Mouse (Mus musculus): ENCODE results near the gene Kcnip2. TPM values are rescaled to one million over a fixed set of nuclear protein-coding genes. Genes with fewer than 3 reads are reported as not detected.

Kcnip2 gene
- polyA plus RNA-seq, 1 experiment from 2014 or later: 3.0 TPM

DNA sequence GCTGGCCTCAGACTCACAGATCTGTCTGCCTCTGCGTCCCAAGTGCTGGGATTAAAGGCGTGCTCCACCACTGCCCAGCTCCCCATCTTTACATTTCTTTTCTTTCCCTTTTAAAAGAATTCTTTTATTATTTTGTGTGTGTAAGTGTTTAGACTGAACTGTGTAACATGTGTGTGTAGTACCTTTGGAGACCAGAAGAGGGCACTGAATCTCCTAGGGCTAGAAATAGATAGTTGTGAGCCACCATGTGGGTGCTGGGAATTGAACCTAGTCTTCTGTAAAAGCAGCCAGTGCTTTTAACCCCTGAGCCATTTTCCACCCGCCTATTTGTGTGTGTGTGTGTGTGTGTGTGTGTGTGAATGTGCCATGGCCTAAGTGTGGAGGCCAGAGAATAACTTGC is 11.9 kb upstream of the Kcnip2 start:
- no peak overlapping the region for H3K4me3 ChIP-seq (replicated peaks)
- WGBS: 93% methylated on average over 3 of the region's 3 CpGs
- H3K9me3 ChIP-seq: no peaks in the 10 kb centered on the region
- H3K4me2 ChIP-seq (replicated peaks): no peak overlapping the region
- no peaks in the 10 kb centered on the region for H3K4me1 ChIP-seq (replicated peaks)
- no peak for ATAC-seq
- H3K9ac ChIP-seq (replicated peaks): no peak overlapping the region
- 0 out of 2 replicates have a peak, but pooled peaks cover 3% of the 10 kb centered on the region for H3K36me3 ChIP-seq
- H3K27me3 ChIP-seq: no peaks in the 10 kb centered on the region
- no peak overlapping the region for H3K27ac ChIP-seq

DNA sequence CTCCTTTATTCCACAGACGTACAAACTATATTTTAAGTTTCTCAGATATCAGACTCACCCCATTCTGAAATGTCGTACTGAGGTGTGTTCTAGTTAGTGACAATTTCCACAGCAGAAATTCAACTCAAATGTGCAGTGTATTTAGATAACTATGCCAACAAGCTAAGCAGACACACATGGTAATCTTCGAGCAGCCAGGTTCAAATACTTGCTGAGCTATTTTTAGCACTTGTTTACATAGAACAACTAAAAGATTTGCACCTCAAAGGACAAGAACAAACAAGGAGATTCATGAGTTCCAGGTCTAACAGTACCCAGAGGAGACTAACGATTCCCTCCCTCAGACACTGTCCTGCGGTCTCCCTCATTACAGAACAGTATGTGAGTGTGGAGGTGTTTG is 11.3 kb upstream of the Kcnip2 start:
- ATAC-seq: no peak
- Histone ChIP-seq H3K36me3 (0 out of 2 replicates have a peak, but pooled peaks cover 3% of the 10 kb centered on the region), H3K4me2 (replicated peaks) (no peak overlapping the region), H3K9ac (replicated peaks) (no peak overlapping the region), H3K4me3 (replicated peaks) (no peak overlapping the region), H3K9me3 (no peaks in the 10 kb centered on the region), H3K27me3 (no peaks in the 10 kb centered on the region), H3K4me1 (replicated peaks) (no peaks in the 10 kb centered on the region), H3K27ac (no peak overlapping the region)
- WGBS: 89% methylated on average over 5 of the region's 5 CpGs

DNA sequence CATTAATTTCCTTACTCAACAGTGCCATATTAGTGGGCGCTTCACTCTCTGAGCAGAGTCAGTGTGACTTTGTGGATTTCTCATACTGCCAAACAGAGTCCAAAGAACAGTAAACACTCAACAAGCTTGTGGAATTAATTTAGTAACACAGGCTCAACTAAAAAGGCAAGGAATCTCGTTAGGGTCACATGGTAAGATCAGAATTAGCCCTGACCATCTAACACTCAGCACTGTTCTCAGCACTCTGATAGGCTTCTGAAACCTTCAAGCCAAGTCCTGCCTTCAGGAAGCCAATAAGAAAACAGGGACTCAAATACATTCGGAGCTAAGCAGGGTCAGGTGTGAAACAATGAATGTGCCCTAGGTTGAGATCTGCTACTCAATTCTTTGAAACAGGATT is 10.3 kb upstream of the Kcnip2 start:
- 0 out of 2 replicates have a peak, but pooled peaks cover 3% of the 10 kb centered on the region for H3K4me1 ChIP-seq (replicated peaks)
- 86% methylated on average over 3 of the region's 3 CpGs for WGBS
- H3K27ac ChIP-seq: no peak overlapping the region
- no peaks in the 10 kb centered on the region for H3K27me3 ChIP-seq
- 0 out of 2 replicates have a peak, but pooled peaks cover 3% of the 10 kb centered on the region for H3K36me3 ChIP-seq
- H3K9ac ChIP-seq (replicated peaks): no peak overlapping the region
- no peaks in the 10 kb centered on the region for H3K9me3 ChIP-seq
- H3K4me2 ChIP-seq (replicated peaks): no peak overlapping the region
- H3K4me3 ChIP-seq (replicated peaks): no peak overlapping the region
- no peak for ATAC-seq

DNA sequence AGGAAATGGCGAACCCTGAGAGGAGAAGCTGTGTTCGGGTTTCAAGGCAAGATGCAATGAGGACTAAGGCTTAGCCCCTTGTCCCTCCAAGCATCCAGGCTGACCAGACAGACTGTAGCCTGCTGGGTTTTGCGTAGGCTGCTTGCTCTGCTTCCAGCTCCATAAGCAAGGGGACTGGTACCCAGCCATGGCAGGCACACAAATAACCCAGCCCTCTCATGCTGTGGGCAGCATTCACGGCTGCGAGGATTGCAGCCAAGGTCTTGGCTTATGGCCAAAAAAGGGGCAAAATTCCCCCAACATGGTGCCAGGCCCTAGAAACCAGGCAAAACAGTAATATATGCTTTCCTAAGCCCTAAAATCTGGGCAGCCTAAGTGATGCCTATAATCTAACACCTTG is 6.0 kb upstream of the Kcnip2 start:
- ATAC-seq: no peak
- 69% methylated on average over 5 of the region's 5 CpGs for WGBS
- Histone ChIP-seq H3K9me3 (no peaks in the 10 kb centered on the region), H3K27ac (no peak overlapping the region), H3K4me2 (replicated peaks) (no peak overlapping the region), H3K4me1 (replicated peaks) (peaks cover 4% of the 10 kb centered on the region; the same call in 1 of the 2 replicates), H3K9ac (replicated peaks) (peak overlapping the region; percentile 37; the same call in 1 of the 2 replicates), H3K36me3 (peaks cover 14% of the 10 kb centered on the region), H3K4me3 (replicated peaks) (no peak overlapping the region), H3K27me3 (0 out of 2 replicates have a peak, but pooled peaks cover 5% of the 10 kb centered on the region)

DNA sequence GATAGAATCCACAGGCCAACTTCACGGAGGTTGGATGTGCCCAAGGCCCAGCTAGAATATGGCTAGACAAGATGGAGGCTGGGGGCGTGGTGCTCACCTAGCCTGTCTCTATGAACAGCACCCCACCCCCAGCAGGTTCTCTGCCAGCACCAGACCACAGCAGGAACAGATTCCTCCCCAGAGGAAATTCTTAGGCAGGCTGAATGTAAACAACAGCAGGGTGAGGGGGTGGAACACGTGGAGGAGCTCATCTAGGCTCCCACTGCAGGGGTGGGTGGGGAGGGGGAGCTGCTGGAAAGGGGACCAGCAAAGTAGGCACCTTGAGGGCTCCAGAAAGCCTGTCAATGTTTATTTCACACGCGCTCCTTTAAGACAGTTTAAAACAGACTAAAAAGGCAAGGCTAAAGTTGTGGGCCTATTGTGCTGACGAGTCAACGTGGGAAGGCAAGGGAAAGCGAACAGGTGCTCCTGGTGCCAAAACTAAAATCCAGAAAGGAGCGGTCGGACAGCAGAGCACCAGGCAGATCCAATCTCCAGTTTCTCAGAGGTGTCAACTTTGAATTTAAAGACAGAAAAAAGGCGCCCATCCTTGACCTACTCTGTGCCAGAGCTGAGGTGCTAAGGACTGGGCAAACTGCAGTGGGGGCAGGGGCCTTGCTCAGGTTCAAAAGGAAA is 2.1 kb upstream of the Kcnip2 start:
- 71% methylated on average over 11 of the region's 11 CpGs for WGBS
- peaks cover 14% of the 10 kb centered on the region for H3K36me3 ChIP-seq

DNA sequence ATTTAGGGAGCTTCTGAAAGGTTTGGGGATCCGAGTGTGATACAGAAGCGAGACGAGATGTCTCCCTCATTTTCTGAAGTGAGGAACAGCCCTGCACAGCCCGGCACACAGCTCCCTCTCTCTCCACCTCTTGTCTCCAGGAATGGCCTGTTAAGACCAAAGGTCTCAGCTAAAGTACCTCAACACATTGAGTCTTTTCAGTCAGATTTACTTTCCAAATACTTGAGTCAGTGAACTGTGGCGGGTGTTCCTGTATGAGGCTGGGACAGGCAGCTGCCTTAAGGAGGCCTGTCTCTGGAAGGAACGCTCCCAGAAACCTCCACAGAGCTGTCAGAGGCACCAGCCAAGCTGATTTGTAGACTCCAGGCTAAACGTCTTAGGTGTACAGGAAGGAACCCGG is 866 bp upstream of the Kcnip2 start:
- 10% methylated on average over 8 of the region's 8 CpGs for WGBS
- H3K4me3 ChIP-seq (replicated peaks): no peak overlapping the region
- peaks cover 20% of the 10 kb centered on the region; the same call in 1 of the 2 replicates for H3K27me3 ChIP-seq
- no peak for ATAC-seq
- H3K36me3 ChIP-seq: peaks cover 14% of the 10 kb centered on the region
- H3K9ac ChIP-seq (replicated peaks): no peak overlapping the region
- no peaks in the 10 kb centered on the region for H3K9me3 ChIP-seq
- peak overlapping the region; percentile 92 for H3K4me2 ChIP-seq (replicated peaks)
- H3K27ac ChIP-seq: no peak overlapping the region
- H3K4me1 ChIP-seq (replicated peaks): peaks cover 39% of the 10 kb centered on the region

More for the DNA sequence above, 2.1 kb upstream of the Kcnip2 start:
- H3K4me3 ChIP-seq (replicated peaks): no peak overlapping the region
- H3K4me2 ChIP-seq (replicated peaks): no peak overlapping the region
- peaks cover 20% of the 10 kb centered on the region; the same call in 1 of the 2 replicates for H3K27me3 ChIP-seq
- no peak overlapping the region for H3K9ac ChIP-seq (replicated peaks)
- no peak for ATAC-seq
- peaks cover 28% of the 10 kb centered on the region for H3K4me1 ChIP-seq (replicated peaks)
- H3K27ac ChIP-seq: no peak overlapping the region
- H3K9me3 ChIP-seq: no peaks in the 10 kb centered on the region

DNA sequence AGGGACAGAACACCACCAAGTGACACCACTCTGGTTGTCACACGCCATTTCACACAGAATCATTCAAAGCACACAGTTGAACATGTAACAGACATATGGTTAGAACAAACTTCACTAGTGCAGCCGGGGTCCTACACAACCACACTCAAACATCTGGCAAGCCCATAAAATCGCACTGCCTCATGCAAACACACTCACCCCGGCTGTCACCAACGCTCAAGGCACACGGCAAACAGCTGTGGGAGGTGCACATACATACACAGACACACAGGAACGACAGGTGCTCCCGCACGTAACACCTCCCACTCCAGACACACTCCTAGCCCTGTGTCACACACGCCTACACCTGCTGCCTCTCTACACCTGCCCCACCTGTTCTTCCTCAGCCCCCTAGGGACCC is 691 bp downstream of the Kcnip2 start:
- H3K9me3 ChIP-seq: no peaks in the 10 kb centered on the region
- H3K27me3 ChIP-seq: peaks cover 20% of the 10 kb centered on the region; the same call in 1 of the 2 replicates
- H3K27ac ChIP-seq: no peak overlapping the region
- peak overlapping the region; percentile 71 for H3K9ac ChIP-seq (replicated peaks)
- peaks cover 13% of the 10 kb centered on the region for H3K36me3 ChIP-seq
- whole genome bisulfite sequencing: 69% methylated on average over 10 of the region's 10 CpGs
- ATAC-seq: no peak
- peaks cover 39% of the 10 kb centered on the region for H3K4me1 ChIP-seq (replicated peaks)
- peak overlapping the region; percentile 92 for H3K4me2 ChIP-seq (replicated peaks)
- peak overlapping the region; percentile 45 for H3K4me3 ChIP-seq (replicated peaks)

DNA sequence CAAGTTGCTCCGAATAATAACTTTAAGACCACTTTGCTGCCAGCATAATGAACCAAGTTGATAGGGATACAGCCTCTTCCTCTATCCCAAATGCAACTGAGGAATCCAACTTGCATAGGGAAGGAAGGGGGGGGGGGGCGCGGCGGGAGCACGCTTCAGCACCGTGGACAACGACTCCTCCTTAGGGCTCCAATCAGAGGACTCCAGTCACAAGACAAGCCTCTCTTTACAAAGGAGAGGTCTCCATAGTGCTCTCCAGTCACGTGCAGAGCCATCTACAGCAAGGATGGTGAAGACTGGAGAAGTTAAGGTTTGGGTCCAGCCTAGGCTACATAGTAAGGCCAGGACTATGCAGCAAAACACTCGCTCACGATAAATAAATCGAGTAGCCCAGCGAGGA is 2.1 kb downstream of the Kcnip2 start:
- Histone ChIP-seq H3K9ac (replicated peaks) (no peak overlapping the region), H3K27ac (no peak overlapping the region), H3K4me3 (replicated peaks) (no peak overlapping the region), H3K4me1 (replicated peaks) (peaks cover 39% of the 10 kb centered on the region), H3K27me3 (peaks cover 20% of the 10 kb centered on the region; the same call in 1 of the 2 replicates), H3K4me2 (replicated peaks) (no peak overlapping the region), H3K9me3 (no peaks in the 10 kb centered on the region), H3K36me3 (peaks cover 6% of the 10 kb centered on the region)
- WGBS: 9% methylated on average over 12 of the region's 12 CpGs
- ATAC-seq: no peak

DNA sequence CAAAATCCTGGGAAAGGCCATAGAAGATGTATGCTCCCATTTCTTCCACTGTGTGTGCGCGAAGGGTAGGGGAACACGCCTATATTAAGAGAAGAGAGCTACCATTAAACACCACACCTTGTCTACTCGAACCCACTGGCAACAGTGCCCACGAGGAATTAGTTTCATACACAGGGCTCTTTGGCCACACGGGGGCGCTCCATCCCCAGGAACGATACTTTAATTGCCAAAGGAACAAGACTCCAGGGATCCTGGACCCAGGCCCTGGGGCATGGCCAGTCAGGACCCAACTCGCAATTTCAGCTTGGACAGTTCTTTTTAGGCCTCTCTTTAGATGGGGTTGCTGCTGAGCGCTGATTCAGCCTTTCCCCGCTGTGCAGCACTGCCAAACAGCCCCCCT is 2.6 kb downstream of the Kcnip2 start:
- H3K36me3 ChIP-seq: peaks cover under 1% of the 10 kb centered on the region
- no peak overlapping the region for H3K27ac ChIP-seq
- peaks cover 39% of the 10 kb centered on the region for H3K4me1 ChIP-seq (replicated peaks)
- no peak overlapping the region for H3K9ac ChIP-seq (replicated peaks)
- peak overlapping the region; percentile 70 for H3K4me2 ChIP-seq (replicated peaks)
- 9% methylated on average over 11 of the region's 11 CpGs for WGBS
- no peak for ATAC-seq
- peaks cover 20% of the 10 kb centered on the region; the same call in 1 of the 2 replicates for H3K27me3 ChIP-seq
- H3K4me3 ChIP-seq (replicated peaks): no peak overlapping the region
- no peaks in the 10 kb centered on the region for H3K9me3 ChIP-seq

DNA sequence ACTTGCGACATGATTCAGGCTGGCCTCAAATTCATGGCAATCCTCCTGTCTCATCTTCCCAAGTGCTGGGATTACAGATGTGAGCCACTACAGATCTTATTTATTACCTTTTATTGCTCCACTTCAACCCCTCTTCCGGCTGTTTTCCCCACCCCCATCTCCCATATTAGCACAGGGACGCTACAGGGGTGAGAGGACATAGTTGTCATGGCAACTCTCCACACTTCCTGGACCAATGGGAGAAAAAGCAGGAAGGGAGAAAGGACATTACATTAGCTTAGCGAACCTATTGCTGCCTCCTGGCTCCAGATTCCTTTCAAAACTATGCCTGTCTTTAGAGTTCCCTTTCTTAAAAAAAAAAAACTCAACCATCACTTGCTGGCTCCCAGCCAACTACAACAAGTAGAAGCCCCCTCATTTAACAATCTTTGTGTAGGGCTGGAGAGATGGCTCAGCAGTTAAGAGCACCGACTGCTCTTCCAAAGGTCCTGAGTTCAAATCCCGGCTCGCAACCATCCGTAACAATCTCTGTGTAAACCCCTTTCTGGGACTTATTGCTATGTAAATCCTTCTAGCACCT is 3.1 kb downstream of the Kcnip2 start:
- Histone ChIP-seq H3K27ac (0 out of 2 replicates have a peak overlapping the region, but pooled peaks have one; percentile 35), H3K27me3 (peaks cover 19% of the 10 kb centered on the region; the same call in 1 of the 2 replicates), H3K9ac (replicated peaks) (peak overlapping the region; percentile 51), H3K36me3 (no peaks in the 10 kb centered on the region), H3K4me3 (replicated peaks) (peak overlapping the region; percentile 39), H3K4me2 (replicated peaks) (peak overlapping the region; percentile 70), H3K9me3 (no peaks in the 10 kb centered on the region), H3K4me1 (replicated peaks) (peaks cover 39% of the 10 kb centered on the region)
- WGBS: 16% methylated on average over 8 of the region's 8 CpGs
- peak; percentile 53; the same call in 1 of the 2 replicates for ATAC-seq

DNA sequence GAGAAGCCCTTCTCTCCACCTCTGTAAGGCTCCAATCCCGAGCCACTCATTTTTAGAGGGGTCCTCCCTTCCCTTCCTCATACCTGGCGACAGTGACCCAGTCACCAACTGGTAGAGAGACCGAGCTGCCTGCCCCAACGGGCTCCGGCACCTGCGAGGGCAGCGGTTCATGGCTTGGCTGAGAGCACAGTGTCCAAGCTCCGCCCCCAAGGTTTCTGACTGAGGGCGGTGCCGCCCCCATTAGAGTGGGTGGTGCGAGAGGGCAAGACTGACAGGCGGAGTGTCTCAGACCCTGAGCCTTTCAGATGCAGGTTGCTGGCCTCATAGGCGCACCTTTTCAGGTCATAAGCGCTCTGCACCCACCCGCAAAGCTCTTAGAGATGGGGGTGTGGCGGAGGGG is 3.7 kb downstream of the Kcnip2 start:
- H3K36me3 ChIP-seq: no peaks in the 10 kb centered on the region
- ATAC-seq: peak; percentile 47
- H3K27ac ChIP-seq: 0 out of 2 replicates have a peak overlapping the region, but pooled peaks have one; percentile 35
- peaks cover 16% of the 10 kb centered on the region; the same call in 1 of the 2 replicates for H3K27me3 ChIP-seq
- peak overlapping the region; percentile 51 for H3K9ac ChIP-seq (replicated peaks)
- peak overlapping the region; percentile 70 for H3K4me2 ChIP-seq (replicated peaks)
- peaks cover 39% of the 10 kb centered on the region for H3K4me1 ChIP-seq (replicated peaks)
- no peaks in the 10 kb centered on the region for H3K9me3 ChIP-seq
- peak overlapping the region; percentile 39 for H3K4me3 ChIP-seq (replicated peaks)
- WGBS: under 1% methylated on average over 16 of the region's 16 CpGs

DNA sequence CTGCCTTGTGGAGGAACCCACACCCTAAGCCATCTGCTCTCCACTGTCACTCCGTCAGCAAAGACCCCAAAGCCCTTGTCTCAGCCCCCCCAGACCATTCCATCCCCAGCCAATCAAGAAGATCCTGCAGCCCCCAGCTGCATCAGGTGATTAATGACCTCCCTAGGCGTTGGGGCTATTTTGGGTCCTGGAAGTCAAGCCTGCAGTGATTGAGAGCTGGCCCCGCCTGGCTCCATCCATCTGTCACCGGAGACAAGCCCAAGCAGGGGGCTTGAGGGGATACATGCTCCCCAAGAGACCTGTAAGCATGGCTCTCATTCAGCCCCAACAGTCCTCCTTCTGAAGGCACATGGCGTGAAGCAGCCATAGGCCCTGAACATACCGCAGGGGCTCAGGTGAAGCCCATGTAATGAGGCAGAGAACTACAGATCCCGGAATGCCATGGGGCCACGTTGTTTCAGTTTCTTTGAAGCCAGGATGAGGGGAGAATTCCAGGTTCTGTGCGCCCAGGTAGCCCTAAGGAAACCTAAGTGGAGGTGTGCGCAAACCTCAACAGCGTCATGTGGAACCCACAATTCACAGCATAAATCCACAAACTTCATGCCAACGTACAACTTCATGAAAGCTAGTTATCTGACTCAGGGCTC is 4.7 kb downstream of the Kcnip2 start:
- peaks cover 32% of the 10 kb centered on the region for H3K4me1 ChIP-seq (replicated peaks)
- no peak for ATAC-seq
- peak overlapping the region; percentile 70; the same call in 1 of the 2 replicates for H3K4me2 ChIP-seq (replicated peaks)
- H3K4me3 ChIP-seq (replicated peaks): no peak overlapping the region
- H3K27me3 ChIP-seq: peaks cover 16% of the 10 kb centered on the region; the same call in 1 of the 2 replicates
- H3K27ac ChIP-seq: no peak overlapping the region
- no peaks in the 10 kb centered on the region for H3K9me3 ChIP-seq
- H3K36me3 ChIP-seq: no peaks in the 10 kb centered on the region
- 70% methylated on average over 12 of the region's 12 CpGs for WGBS
- no peak overlapping the region for H3K9ac ChIP-seq (replicated peaks)

Data from midbrain, embryonic 13.5 days (tissue).